Mouse (Mus musculus): ENCODE measurements around the gene Arhgap25.

GRCm38 (mm10) chr6:87547836-87548235 is 14.8 kb upstream of the Arhgap25 start:
- TF ChIP-seq POLR2A (IDR thresholded peaks at IDR 0.05; ENCODE audit: borderline replicate concordance, extremely low read depth, insufficient read depth, insufficient read length, poor library complexity, severe bottlenecking) (no peak), CTCF (IDR thresholded peaks at IDR 0.05; ENCODE audit: borderline replicate concordance, extremely low read depth, insufficient read depth, insufficient read length) (no peak)

Data from brain, embryonic 14.5 days (tissue).